Mouse (Mus musculus): ENCODE data around the gene Poc1a. TPM values are rescaled to one million over a fixed set of nuclear protein-coding genes. Genes with fewer than 3 reads are reported as not detected.

The Poc1a gene
- polyA plus RNA-seq, 1 experiment = 7.9 TPM

GRCm38 (mm10) chr9:106261491-106261890, 19.4 kb upstream of the Poc1a start:
- peaks cover 8% of the 10 kb centered on the region; the same call in 1 of the 2 replicates for H3K4me1 ChIP-seq (ENCODE audit: control insufficient read depth, insufficient read depth, low read length)
- no peak for DNase-seq
- TF ChIP-seq CTCF (IDR thresholded peaks at IDR 0.05; ENCODE audit: insufficient read depth, low read length) (no peak), POLR2A (IDR thresholded peaks at IDR 0.05; ENCODE audit: borderline replicate concordance, extremely low read depth, low read depth, low read length) (no peak)
- WGBS = 79% methylated on average over 3 of the region's 3 CpGs
- H3K4me3 ChIP-seq (replicated peaks; ENCODE audit: extremely low read depth, low read depth, low read length) = no peak overlapping the region

- Histone ChIP-seq H3K4me3 (replicated peaks; ENCODE audit: extremely low read depth, low read depth, low read length) (no peak overlapping the region), H3K4me1 (ENCODE audit: control insufficient read depth, insufficient read depth, low read length) (peaks cover 8% of the 10 kb centered on the region; the same call in 1 of the 2 replicates)
- WGBS = 67% methylated on average over 3 of the region's 3 CpGs
- DNase-seq = no peak
- TF ChIP-seq POLR2A (IDR thresholded peaks at IDR 0.05; ENCODE audit: borderline replicate concordance, extremely low read depth, low read depth, low read length) (no peak), CTCF (IDR thresholded peaks at IDR 0.05; ENCODE audit: insufficient read depth, low read length) (no peak)
Observed at GRCm38 (mm10) chr9:106262075-106262474, 18.8 kb upstream of the Poc1a start.

GRCm38 (mm10) chr9:106263381-106263924, 17.4 kb upstream of the Poc1a start:
- Histone ChIP-seq H3K4me1 (ENCODE audit: control insufficient read depth, insufficient read depth, low read length) (peaks cover 8% of the 10 kb centered on the region), H3K4me3 (replicated peaks; ENCODE audit: extremely low read depth, low read depth, low read length) (no peak overlapping the region)
- no peak for DNase-seq
- no peak for TF ChIP-seq CTCF (IDR thresholded peaks at IDR 0.05; ENCODE audit: insufficient read depth, low read length)
- no peak for TF ChIP-seq POLR2A (IDR thresholded peaks at IDR 0.05; ENCODE audit: borderline replicate concordance, extremely low read depth, low read depth, low read length)
- WGBS = 63% methylated on average over 9 of the region's 9 CpGs

GRCm38 (mm10) chr9:106265358-106266075, 15.3 kb upstream of the Poc1a start:
- TF ChIP-seq POLR2A (IDR thresholded peaks at IDR 0.05; ENCODE audit: borderline replicate concordance, extremely low read depth, low read depth, low read length) (no peak), CTCF (IDR thresholded peaks at IDR 0.05; ENCODE audit: insufficient read depth, low read length) (no peak)
- WGBS = 63% methylated on average over 12 of the region's 12 CpGs
- Histone ChIP-seq H3K4me1 (ENCODE audit: control insufficient read depth, insufficient read depth, low read length) (peaks cover 11% of the 10 kb centered on the region), H3K4me3 (replicated peaks; ENCODE audit: extremely low read depth, low read depth, low read length) (no peak overlapping the region)
- no peak for DNase-seq

- Histone ChIP-seq H3K4me1 (ENCODE audit: control insufficient read depth, insufficient read depth, low read length) (peaks cover 11% of the 10 kb centered on the region), H3K4me3 (replicated peaks; ENCODE audit: extremely low read depth, low read depth, low read length) (no peak overlapping the region)
- DNase-seq = no peak
- 50% methylated on average over 2 of the region's 2 CpGs for WGBS
- TF ChIP-seq CTCF (IDR thresholded peaks at IDR 0.05; ENCODE audit: insufficient read depth, low read length) (no peak), POLR2A (IDR thresholded peaks at IDR 0.05; ENCODE audit: borderline replicate concordance, extremely low read depth, low read depth, low read length) (no peak)
Observed at GRCm38 (mm10) chr9:106266936-106267657, 13.8 kb upstream of the Poc1a start.

- no peak for DNase-seq
- WGBS = 65% methylated on average over 4 of the region's 4 CpGs
- TF ChIP-seq POLR2A (IDR thresholded peaks at IDR 0.05; ENCODE audit: borderline replicate concordance, extremely low read depth, low read depth, low read length) (no peak), CTCF (IDR thresholded peaks at IDR 0.05; ENCODE audit: insufficient read depth, low read length) (no peak)
- Histone ChIP-seq H3K4me1 (ENCODE audit: control insufficient read depth, insufficient read depth, low read length) (peaks cover 8% of the 10 kb centered on the region), H3K4me3 (replicated peaks; ENCODE audit: extremely low read depth, low read depth, low read length) (no peak overlapping the region)
Observed at GRCm38 (mm10) chr9:106268421-106268820, 12.4 kb upstream of the Poc1a start.

GRCm38 (mm10) chr9:106269076-106269788, 11.6 kb upstream of the Poc1a start:
- peaks cover 8% of the 10 kb centered on the region for H3K4me1 ChIP-seq (ENCODE audit: control insufficient read depth, insufficient read depth, low read length)
- 61% methylated on average over 9 of the region's 9 CpGs for WGBS
- no peak for DNase-seq
- TF ChIP-seq POLR2A (IDR thresholded peaks at IDR 0.05; ENCODE audit: borderline replicate concordance, extremely low read depth, low read depth, low read length) (no peak), CTCF (IDR thresholded peaks at IDR 0.05; ENCODE audit: insufficient read depth, low read length) (no peak)
- no peak overlapping the region for H3K4me3 ChIP-seq (replicated peaks; ENCODE audit: extremely low read depth, low read depth, low read length)

GRCm38 (mm10) chr9:106269879-106270278, 11.0 kb upstream of the Poc1a start:
- no peak for DNase-seq
- H3K4me3 ChIP-seq (replicated peaks; ENCODE audit: extremely low read depth, low read depth, low read length) = no peak overlapping the region
- TF ChIP-seq POLR2A (IDR thresholded peaks at IDR 0.05; ENCODE audit: borderline replicate concordance, extremely low read depth, low read depth, low read length) (no peak), CTCF (IDR thresholded peaks at IDR 0.05; ENCODE audit: insufficient read depth, low read length) (no peak)
- peaks cover 8% of the 10 kb centered on the region for H3K4me1 ChIP-seq (ENCODE audit: control insufficient read depth, insufficient read depth, low read length)
- 27% methylated on average over 2 of the region's 2 CpGs for WGBS

GRCm38 (mm10) chr9:106270656-106271055, 10.2 kb upstream of the Poc1a start:
- no peak for DNase-seq
- H3K4me1 ChIP-seq (ENCODE audit: control insufficient read depth, insufficient read depth, low read length) = peaks cover 5% of the 10 kb centered on the region
- WGBS = 68% methylated on average over 4 of the region's 4 CpGs
- H3K4me3 ChIP-seq (replicated peaks; ENCODE audit: extremely low read depth, low read depth, low read length) = no peak overlapping the region
- TF ChIP-seq POLR2A (IDR thresholded peaks at IDR 0.05; ENCODE audit: borderline replicate concordance, extremely low read depth, low read depth, low read length) = no peak
- TF ChIP-seq CTCF (IDR thresholded peaks at IDR 0.05; ENCODE audit: insufficient read depth, low read length) = no peak

Measured in lung, adult 2 months (tissue).